Mouse (Mus musculus): Measurements from ENCODE around the gene Stk40.

DNA sequence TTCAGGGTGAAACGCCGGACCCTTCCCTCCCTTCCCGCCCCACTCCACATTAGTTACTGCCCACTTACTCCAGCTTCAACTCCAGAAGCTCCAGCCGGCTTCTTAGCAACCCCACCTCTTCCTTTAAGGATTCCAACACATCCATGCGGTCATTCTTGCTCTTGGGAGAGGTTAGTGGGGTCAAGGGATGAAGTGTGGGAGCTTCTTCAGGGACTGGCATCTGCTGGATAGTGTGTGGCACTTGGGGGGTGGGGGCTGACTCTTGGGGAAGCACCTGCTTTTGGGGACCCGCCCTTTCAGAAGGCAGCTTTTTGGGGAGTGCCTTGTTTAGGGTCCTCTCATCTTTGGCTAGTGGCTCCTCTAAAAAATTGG, 47.2 kb downstream of the Stk40 start:
- TF ChIP-seq POLR2A (IDR thresholded peaks at IDR 0.05; ENCODE audit: insufficient read depth, low read depth, low read length) (no peak), CTCF (IDR thresholded peaks at IDR 0.05; ENCODE audit: insufficient read depth, low read depth, low read length) (no peak)

Measured in olfactory bulb, adult 2 months (tissue).